Mouse (Mus musculus) Patski (cell line): Measurements from ENCODE around the gene Usp16. TPM values are rescaled to one million over a fixed set of nuclear protein-coding genes. Genes with fewer than 3 reads are reported as not detected.
A peak's percentile ranks its signal among the peaks of the same experiment; 100 is the strongest.
"Not testable (repeated sequence)": the region's sequence is repeated elsewhere in the genome, so short reads cannot be mapped to it uniquely, and the experiment has no call there.

Experiments used
- ATAC-seq: fragments of 100-300 bp; one replicate; pipeline ENCODE4 v1.8.0; 2021
- CTCF ChIA-PET: fragments of 350-600 bp; sonication (Branson Sonifier 250); formaldehyde crosslinking; loops from one replicate; lab custom pipeline; 2022; ENCODE audit warnings: inconsistent platforms; lab: Charles Lee
- POLR2A ChIA-PET: fragments of 350-600 bp; sonication (Branson Sonifier 250); formaldehyde crosslinking; loops from one replicate; lab custom pipeline; 2022; ENCODE audit warnings: antibody characterized with exemption, inconsistent platforms; lab: Charles Lee
- DNase-seq: peaks from one replicate; pipeline ENCODE4 v3.0.0-alpha.2; 2011; ENCODE audit warnings: low read depth, low spot score
- H3K27me3 ChIP-seq: fragments of 371-371 bp; one replicate; pipeline ENCODE4 v1.5.1; 2021
- CTCF ChIP-seq: fragments of 100-300 bp; IDR thresholded peaks from one replicate; pipeline ENCODE4 v1.5.1; 2021
- in situ Hi-C: fragments of 300-500 bp; cut with MboI; formaldehyde crosslinking; loops from 3 replicates; pipeline ENCODE4 v1.11.1; 2018; ENCODE audit warnings: low pct_unique_long_range_greater_than_20kb, mixed read lengths
- polyA plus RNA-seq: library from polyadenylated mRNA; unstranded; gene quantifications from one replicate; pipeline ENCODE4 v1.2.3, GENCODE M21; 2021

Gene Usp16
- polyA plus RNA-seq, 1 experiment from 2014 or later: 60.8 TPM

GRCm38 (mm10) chr16:87484367-87484766 lies 29.9 kb downstream of the Usp16 start:
- ChIA-PET POLR2A (no interaction called here), CTCF (no interaction called here)
- DNase-seq (no peak), ATAC-seq (no peak)
- in situ Hi-C loops: no loop called here
- no peaks in the 10 kb centered on the region for H3K27me3 ChIP-seq
- no peak for TF ChIP-seq CTCF

- TF ChIP-seq CTCF: no peak
- ChIA-PET POLR2A (no interaction called here), CTCF (interaction anchor here (1.4 kb wide), 1 partner anchor 15 kb away, joined by 4 read pairs; no protein-coding TSS in a partner anchor)
- DNase-seq: no peak
- no peak for ATAC-seq
- H3K27me3 ChIP-seq: no peaks in the 10 kb centered on the region
- in situ Hi-C loops: no loop called here
These were observed 32.2 kb downstream of the Usp16 start for GRCm38 (mm10) chr16:87486739-87487138.

GRCm38 (mm10) chr16:87488605-87489004 lies 34.1 kb downstream of the Usp16 start:
- in situ Hi-C loops: no loop called here
- TF ChIP-seq CTCF: no peak
- ATAC-seq: no peak
- H3K27me3 ChIP-seq: no peaks in the 10 kb centered on the region
- no peak for DNase-seq
- ChIA-PET POLR2A (interaction anchor here (0.7 kb wide), 1 partner anchor 76 kb away, joined by 3 read pairs; no protein-coding TSS in a partner anchor), CTCF (no interaction called here)

- ATAC-seq, in situ Hi-C loops, CTCF ChIA-PET, DNase-seq, POLR2A ChIA-PET, H3K27me3 ChIP-seq: not testable (repeated sequence)
These were observed 37.8 kb downstream of the Usp16 start for GRCm38 (mm10) chr16:87492191-87492792.

- ATAC-seq (peak; percentile 54), DNase-seq (no peak)
- CTCF ChIA-PET: no interaction called here
- in situ Hi-C loops: no loop called here
- no peak for TF ChIP-seq CTCF
- H3K27me3 ChIP-seq: no peaks in the 10 kb centered on the region
- POLR2A ChIA-PET: interaction anchor here (0.9 kb wide), 1 partner anchor 55 kb away, joined by 4 read pairs; the partner anchor contains the start of gene Rwdd2b
These were observed 40.6 kb downstream of the Usp16 start for GRCm38 (mm10) chr16:87494955-87495655.

GRCm38 (mm10) chr16:87495716-87496447 lies 41.4 kb downstream of the Usp16 start, which contains the start of gene Cct8:
TSS of gene Cct8 (minus strand) at chr16:87495873.
- ChIA-PET POLR2A (no interaction called here), CTCF (no interaction called here)
- ATAC-seq (peak; percentile 95), DNase-seq (peak; percentile 93)
- TF ChIP-seq CTCF: no peak
- in situ Hi-C loops: no loop called here
- H3K27me3 ChIP-seq: no peaks in the 10 kb centered on the region

GRCm38 (mm10) chr16:87496728-87497127 lies 42.2 kb downstream of the Usp16 start:
- CTCF ChIA-PET: no interaction called here
- in situ Hi-C loops: no loop called here
- no peak for TF ChIP-seq CTCF
- no peaks in the 10 kb centered on the region for H3K27me3 ChIP-seq
- POLR2A ChIA-PET: no interaction called here
- DNase-seq (no peak), ATAC-seq (no peak)

- in situ Hi-C loops: no loop called here
- POLR2A ChIA-PET: no interaction called here
- no peaks in the 10 kb centered on the region for H3K27me3 ChIP-seq
- TF ChIP-seq CTCF: no peak
- DNase-seq: no peak
- ATAC-seq: no peak
- CTCF ChIA-PET: no interaction called here
These were observed 42.7 kb downstream of the Usp16 start for GRCm38 (mm10) chr16:87497171-87497570.

GRCm38 (mm10) chr16:87499556-87499955 lies 45.1 kb downstream of the Usp16 start:
- in situ Hi-C loops: no loop called here
- no peak for DNase-seq
- no peak for ATAC-seq
- CTCF ChIA-PET: no interaction called here
- no peaks in the 10 kb centered on the region for H3K27me3 ChIP-seq
- TF ChIP-seq CTCF: no peak
- POLR2A ChIA-PET: no interaction called here

- DNase-seq: no peak
- no peak for ATAC-seq
- in situ Hi-C loops: loop anchor here (5.0 to 25.0 kb wide), 2 partner anchors 251 to 711 kb away; no protein-coding TSS in a partner anchor
- TF ChIP-seq CTCF: no peak
- H3K27me3 ChIP-seq: no peaks in the 10 kb centered on the region
- ChIA-PET POLR2A (no interaction called here), CTCF (no interaction called here)
These were observed 47.0 kb downstream of the Usp16 start for GRCm38 (mm10) chr16:87501304-87502078.
